Mouse (Mus musculus) olfactory bulb, adult 2 months (tissue): Measurements from ENCODE around the gene AC109138.7. TPM values are rescaled to one million over a fixed set of nuclear protein-coding genes. Genes with fewer than 3 reads are reported as not detected.

Experiments
- H3K27ac ChIP-seq: fragments of 200-500 bp; 2 replicates; pipeline ENCODE4 v1.5.1; 2012; ENCODE audit warnings: low read depth, low read length; ENCODE audit not compliant: insufficient read depth
- H3K4me1 ChIP-seq: fragments of 200-500 bp; 2 replicates; pipeline ENCODE4 v1.6.1; 2012; ENCODE audit warnings: low read length; ENCODE audit not compliant: control insufficient read depth, insufficient read depth
- H3K4me3 ChIP-seq: fragments of 200-500 bp; 2 replicates; pipeline ENCODE4 v1.5.1; 2012; ENCODE audit warnings: mild to moderate bottlenecking, low read depth, low read length, moderate library complexity; ENCODE audit not compliant: insufficient read depth
- CTCF ChIP-seq: fragments of 200-500 bp; IDR thresholded peaks from 2 replicates; pipeline ENCODE4 v1.5.1; 2012; ENCODE audit warnings: low read depth, mild to moderate bottlenecking, low read length, moderate library complexity; ENCODE audit not compliant: insufficient read depth
- POLR2A ChIP-seq: fragments of 200-500 bp; IDR thresholded peaks from 2 replicates; pipeline ENCODE4 v1.6.1; 2012; ENCODE audit warnings: mild to moderate bottlenecking, low read depth, low read length, moderate library complexity; ENCODE audit not compliant: insufficient read depth
- WGBS: fragments of 180-500 bp; shearing (Covaris S2); methylation state at CpG from one replicate; pipeline ENCODE4 v1.1.7; 2018; 5-methylcytosine and 5-hydroxymethylcytosine counted together
- polyA plus RNA-seq: library from polyadenylated mRNA; stranded (reverse); fragments of >200 nt; gene quantifications from 2 replicates; pipeline ENCODE4 v1.2.4, GENCODE M21; 2012; ENCODE audit warnings: low replicate concordance; ENCODE audit not compliant: missing spikeins, insufficient read depth, insufficient read length

Gene AC109138.7
- polyA plus RNA-seq, 1 experiment, result not detected

GRCm38 (mm10) chr19:4222165-4222564 is 8.0 kb downstream of the AC109138.7 start:
- Histone ChIP-seq H3K27ac (no peak overlapping the region), H3K4me3 (no peak overlapping the region), H3K4me1 (peaks cover 5% of the 10 kb centered on the region)
- TF ChIP-seq CTCF, result no peak
- no peak for TF ChIP-seq POLR2A
- WGBS, result 78% methylated on average over 11 of the region's 11 CpGs

- Histone ChIP-seq H3K4me3 (no peak overlapping the region), H3K27ac (no peak overlapping the region), H3K4me1 (peaks cover 11% of the 10 kb centered on the region)
- WGBS, result 95% methylated on average over 7 of the region's 7 CpGs
- no peak for TF ChIP-seq CTCF
- TF ChIP-seq POLR2A, result no peak
These were observed 12.6 kb downstream of the AC109138.7 start for GRCm38 (mm10) chr19:4226779-4227178.

GRCm38 (mm10) chr19:4227446-4227845 is 13.3 kb downstream of the AC109138.7 start:
- 85% methylated on average over 5 of the region's 5 CpGs for WGBS
- peaks cover 15% of the 10 kb centered on the region for H3K4me1 ChIP-seq
- H3K27ac ChIP-seq, result no peak overlapping the region
- TF ChIP-seq POLR2A, result no peak
- no peak overlapping the region for H3K4me3 ChIP-seq

DNA sequence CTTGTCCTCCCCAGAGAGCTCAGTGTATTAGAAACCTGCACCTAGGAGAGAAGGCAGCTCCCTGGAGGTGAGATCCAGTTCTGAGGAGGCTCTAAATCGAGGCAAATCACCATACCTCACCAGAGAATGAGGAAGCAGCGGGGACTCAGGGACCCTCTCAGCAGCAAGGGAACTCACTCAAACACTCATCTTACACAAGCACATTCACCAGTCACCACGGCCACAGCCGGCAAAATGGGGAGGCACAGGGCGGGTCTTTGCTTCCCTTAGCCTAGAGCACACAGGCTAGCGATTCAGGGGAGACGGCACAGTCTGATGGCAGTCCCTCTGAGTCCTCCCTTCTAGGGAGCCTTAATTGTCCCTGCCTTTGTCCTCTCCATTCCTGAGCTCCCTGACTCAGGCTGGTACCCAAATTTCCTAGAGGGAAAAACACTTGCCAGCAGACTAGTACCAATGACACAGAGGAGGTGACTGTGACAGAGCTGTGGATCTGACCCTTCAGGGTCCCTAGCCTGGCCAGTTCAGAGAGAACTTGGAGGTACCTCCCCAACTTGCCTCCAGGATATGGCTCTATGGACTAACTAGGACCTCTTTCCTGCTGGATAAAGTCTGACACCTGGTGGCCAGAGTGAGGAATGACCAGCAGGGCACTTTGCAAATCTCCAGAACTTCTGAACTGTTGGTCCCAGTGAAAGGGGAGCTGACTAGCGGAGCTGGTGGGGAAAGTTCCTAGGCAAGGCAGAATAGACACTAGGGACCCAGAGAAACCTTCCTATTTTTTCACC is 13.9 kb downstream of the AC109138.7 start:
- Histone ChIP-seq H3K4me3 (no peak overlapping the region), H3K4me1 (peaks cover 18% of the 10 kb centered on the region), H3K27ac (no peak overlapping the region)
- TF ChIP-seq POLR2A (no peak), CTCF (no peak)
- 21% methylated on average over 8 of the region's 8 CpGs for WGBS

DNA sequence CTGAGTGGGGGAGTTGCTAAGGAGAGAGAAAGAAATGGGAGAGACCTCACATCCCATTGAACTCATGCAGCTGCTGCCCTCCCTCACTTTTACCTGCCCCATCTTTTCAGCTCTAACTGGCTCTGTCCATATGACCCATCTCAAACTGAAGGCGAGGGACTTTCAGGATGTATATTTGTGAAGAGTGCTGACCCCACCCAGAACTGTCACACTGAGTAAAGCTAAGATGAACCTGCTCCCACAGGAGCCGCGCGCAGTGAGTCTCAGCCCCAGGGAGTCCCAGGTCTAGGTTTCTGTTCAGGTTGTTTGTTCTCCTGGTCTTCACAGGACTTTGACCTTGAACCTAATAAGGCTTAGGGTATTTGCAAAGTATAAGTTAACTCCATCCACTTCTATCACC is 14.7 kb downstream of the AC109138.7 start:
- H3K4me3 ChIP-seq, result no peak overlapping the region
- no peak overlapping the region for H3K27ac ChIP-seq
- TF ChIP-seq CTCF (no peak), POLR2A (no peak)
- 77% methylated on average over 4 of the region's 4 CpGs for WGBS
- peaks cover 18% of the 10 kb centered on the region for H3K4me1 ChIP-seq

GRCm38 (mm10) chr19:4229451-4230076 is 15.4 kb downstream of the AC109138.7 start:
- peaks cover 18% of the 10 kb centered on the region for H3K4me1 ChIP-seq
- no peak overlapping the region for H3K27ac ChIP-seq
- no peak overlapping the region for H3K4me3 ChIP-seq
- 61% methylated on average over 9 of the region's 9 CpGs for WGBS
- no peak for TF ChIP-seq POLR2A
- no peak for TF ChIP-seq CTCF

DNA sequence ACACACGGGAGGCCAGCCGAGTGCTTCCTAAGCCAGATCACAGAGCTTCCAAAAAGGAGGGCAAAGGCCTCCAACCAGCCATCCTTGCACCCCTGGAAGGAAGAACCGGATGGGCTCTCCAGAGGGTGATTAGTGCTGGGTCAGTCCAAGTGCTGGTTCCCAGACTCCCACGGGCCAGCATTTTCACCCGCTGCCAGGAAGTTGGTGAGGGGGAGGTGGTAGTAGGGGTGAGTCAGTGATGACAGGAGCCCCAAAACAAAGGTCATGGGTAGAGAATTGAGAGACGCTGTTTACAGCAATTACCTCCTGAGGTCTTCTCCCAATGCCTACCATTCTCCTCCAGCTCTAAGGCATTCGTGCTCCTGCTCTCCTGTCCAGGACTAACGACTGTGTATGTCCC is 16.3 kb downstream of the AC109138.7 start:
- Histone ChIP-seq H3K4me3 (no peak overlapping the region), H3K27ac (0 out of 2 replicates have a peak overlapping the region, but pooled peaks have one; percentile 1), H3K4me1 (peaks cover 18% of the 10 kb centered on the region)
- TF ChIP-seq POLR2A, result no peak
- TF ChIP-seq CTCF, result no peak
- 44% methylated on average over 8 of the region's 8 CpGs for WGBS

- Histone ChIP-seq H3K4me1 (peaks cover 18% of the 10 kb centered on the region), H3K27ac (peak within 1 kb of the TSS; percentile 92), H3K4me3 (peak within 1 kb of the TSS; percentile 59)
- WGBS, result 8% methylated on average over 26 of the region's 26 CpGs
- TF ChIP-seq CTCF, result no peak
- TF ChIP-seq POLR2A, result peak; percentile 71
These were observed 17.4 kb downstream of the AC109138.7 start, which contains the start of gene Pold4 for GRCm38 (mm10) chr19:4231253-4232185. Gene Pold4 (plus strand): TSS chr19:4231899.

DNA sequence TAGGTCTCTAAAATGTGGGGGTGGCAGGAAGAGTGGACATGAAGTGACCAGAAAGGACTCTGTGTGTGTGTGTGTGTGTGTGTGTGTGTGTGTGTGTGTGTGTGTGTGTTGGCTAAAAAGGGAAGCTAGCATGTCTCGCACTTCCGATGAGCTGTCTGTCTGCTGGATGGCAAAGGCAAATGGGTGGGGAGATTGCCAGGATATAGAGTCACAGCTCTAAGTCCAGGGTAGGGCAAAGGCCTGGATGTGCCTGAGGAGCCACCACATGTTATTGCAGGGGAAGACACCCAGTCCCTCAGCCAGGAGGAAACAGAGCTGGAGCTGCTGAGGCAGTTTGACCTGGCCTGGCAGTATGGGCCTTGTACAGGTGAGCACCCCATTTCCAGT is 18.0 kb downstream of the AC109138.7 start:
- Histone ChIP-seq H3K27ac (peak overlapping the region; percentile 92), H3K4me3 (peak overlapping the region; percentile 59), H3K4me1 (peaks cover 18% of the 10 kb centered on the region)
- 0% methylated on average over 2 of the region's 2 CpGs for WGBS
- no peak; the same call in 1 of the 2 replicates for TF ChIP-seq POLR2A
- no peak for TF ChIP-seq CTCF
